Mouse (Mus musculus) myocyte (in vitro differentiated cells): ENCODE measurements around the gene Hecw1. TPM values are rescaled to one million over a fixed set of nuclear protein-coding genes. Genes with fewer than 3 reads are reported as not detected.

Source experiments
- H3K27me3 ChIP-seq: one replicate; pipeline ENCODE4 v1.6.1; 2011; ENCODE audit not compliant: control insufficient read depth, insufficient read depth, insufficient read length
- H3K36me3 ChIP-seq: one replicate; pipeline ENCODE4 v1.6.1; 2011; ENCODE audit not compliant: control insufficient read depth, insufficient read depth
- H3K4me2 ChIP-seq: one replicate; pipeline ENCODE4 v1.6.1; 2011; ENCODE audit warnings: low read depth, control low read depth
- H3K4me3 ChIP-seq: one replicate; pipeline ENCODE4 v1.5.1; 2011; ENCODE audit warnings: mild to moderate bottlenecking, control low read depth, moderate library complexity
- H3K79me2 ChIP-seq: one replicate; pipeline ENCODE4 v1.6.1; 2011; ENCODE audit not compliant: control insufficient read depth, insufficient read depth
- H3ac ChIP-seq: one replicate; pipeline ENCODE4 v1.6.1; 2011; ENCODE audit not compliant: control insufficient read depth, insufficient read length
- CEBPB ChIP-seq: IDR thresholded peaks from 2 replicates; pipeline ENCODE4 v1.6.1; 2011; ENCODE audit warnings: mild to moderate bottlenecking, moderate library complexity; ENCODE audit not compliant: poor library complexity, insufficient read depth, severe bottlenecking
- E2F4 ChIP-seq: IDR thresholded peaks from one replicate; pipeline ENCODE4 v1.6.1; 2011; ENCODE audit warnings: mild to moderate bottlenecking, control low read depth, moderate library complexity; ENCODE audit not compliant: insufficient read depth
- MAX ChIP-seq: IDR thresholded peaks from one replicate; pipeline ENCODE4 v1.6.1; 2011; ENCODE audit warnings: low read depth, mild to moderate bottlenecking, control low read depth
- MYOD1 ChIP-seq, 3 experiments: IDR thresholded peaks; one replicate each; pipeline ENCODE4 v1.6.1; 2011; ENCODE audit warnings: control low read depth in 2 of 3, low read depth in 2 of 3, mild to moderate bottlenecking in 2 of 3, moderate library complexity in 1 of 3; ENCODE audit not compliant: insufficient read length in 2 of 3, control insufficient read depth in 1 of 3
- MYOG ChIP-seq, 3 experiments: IDR thresholded peaks; one replicate each; pipeline ENCODE4 v1.6.1; 2011; ENCODE audit warnings: control low read depth in 2 of 3, low read depth in 2 of 3, mild to moderate bottlenecking in 2 of 3; ENCODE audit not compliant: insufficient read length in 2 of 3, control insufficient read depth in 1 of 3, insufficient read depth in 1 of 3
- POLR2A ChIP-seq: IDR thresholded peaks from one replicate; pipeline ENCODE4 v1.6.1; 2011; ENCODE audit warnings: low read depth, mild to moderate bottlenecking, control low read depth, moderate library complexity; ENCODE audit not compliant: insufficient read length
- POLR2AphosphoS2 ChIP-seq: IDR thresholded peaks from one replicate; pipeline ENCODE4 v1.6.1; 2011; ENCODE audit warnings: low read depth, control low read depth; ENCODE audit not compliant: insufficient read length
- REST ChIP-seq: IDR thresholded peaks from one replicate; pipeline ENCODE4 v1.6.1; 2011; ENCODE audit warnings: mild to moderate bottlenecking, control low read depth, moderate library complexity; ENCODE audit not compliant: insufficient read depth, insufficient read length
- SRF ChIP-seq: IDR thresholded peaks from one replicate; pipeline ENCODE4 v1.6.1; 2011; ENCODE audit warnings: low read depth; ENCODE audit not compliant: control insufficient read depth, insufficient read length
- TCF12 ChIP-seq: IDR thresholded peaks from one replicate; pipeline ENCODE4 v1.6.1; 2011; ENCODE audit warnings: mild to moderate bottlenecking, control low read depth; ENCODE audit not compliant: poor library complexity, insufficient read depth, severe bottlenecking
- TCF3 ChIP-seq: IDR thresholded peaks from one replicate; pipeline ENCODE4 v1.6.1; 2011; ENCODE audit warnings: low read depth, control low read depth; ENCODE audit not compliant: insufficient read length
- USF1 ChIP-seq: IDR thresholded peaks from one replicate; pipeline ENCODE4 v1.6.1; 2011; ENCODE audit warnings: low read depth, mild to moderate bottlenecking, control low read depth, moderate library complexity
- polyA plus RNA-seq: library from polyadenylated mRNA; unstranded; fragments of >200 nt; fragmentation: generic; extraction: Trizol; gene quantifications from one replicate; pipeline ENCODE4 v1.2.1, GENCODE M21; 2012; ENCODE audit warnings: missing spikeins

The Hecw1 gene
- polyA plus RNA-seq, 1 experiment: 0.02 TPM

DNA sequence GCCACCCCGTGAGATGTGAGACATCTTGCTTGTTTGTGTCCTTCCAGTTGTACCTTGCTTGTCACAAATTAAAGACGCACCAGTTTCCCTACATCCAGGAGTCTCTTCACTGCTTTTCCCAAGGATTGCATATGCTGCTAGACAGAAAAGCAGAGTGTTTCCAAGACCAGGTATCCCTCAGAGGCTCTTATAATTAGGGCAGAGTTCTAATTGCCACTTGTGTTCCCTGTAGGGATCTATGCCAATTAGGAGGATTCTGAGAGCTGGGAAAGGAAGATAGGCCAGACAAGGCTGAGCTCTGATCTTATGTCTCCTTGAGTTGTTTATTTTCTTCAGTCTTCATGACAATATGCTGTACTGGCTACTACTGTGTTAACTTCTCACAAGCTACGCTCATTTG, 55.5 kb downstream of the Hecw1 start:
- Histone ChIP-seq H3K4me2 (no peak overlapping the region), H3ac (no peak overlapping the region), H3K79me2 (no peaks in the 10 kb centered on the region), H3K4me3 (no peak overlapping the region), H3K36me3 (no peaks in the 10 kb centered on the region), H3K27me3 (no peaks in the 10 kb centered on the region)
- TF ChIP-seq MYOD1 (IDR thresholded peaks at IDR 0.05; ENCODE audit: control insufficient read depth in 1 of 3, insufficient read length in 2 of 3, low read depth in 2 of 3) (no peak), TCF3 (no peak), CEBPB (no peak), USF1 (no peak), MAX (no peak), TCF12 (no peak)

DNA sequence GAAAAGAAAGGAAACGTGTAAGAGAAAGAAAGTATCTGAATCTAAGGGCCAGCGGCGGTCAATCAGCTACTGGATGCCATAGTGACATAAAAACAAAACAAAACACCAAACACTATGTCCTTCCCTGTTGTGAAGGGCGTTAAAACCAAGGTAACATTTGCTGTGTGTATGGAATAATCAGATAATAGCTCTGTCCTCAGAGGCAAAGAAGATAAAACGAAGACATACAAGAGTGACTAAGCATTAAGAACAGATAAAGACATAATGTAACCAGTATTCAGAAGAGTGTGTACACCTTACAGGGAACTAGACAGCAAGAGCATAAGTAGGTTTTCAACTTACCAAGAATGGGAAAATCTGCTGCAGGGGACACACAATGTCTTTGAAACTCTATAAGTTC, 62.0 kb downstream of the Hecw1 start:
- Histone ChIP-seq H3K36me3 (no peaks in the 10 kb centered on the region), H3K4me2 (no peak overlapping the region), H3K4me3 (no peak overlapping the region), H3ac (no peak overlapping the region), H3K27me3 (no peaks in the 10 kb centered on the region), H3K79me2 (no peaks in the 10 kb centered on the region)
- no peak for TF ChIP-seq SRF
- no peak for TF ChIP-seq CEBPB
- TF ChIP-seq E2F4: no peak
- no peak for TF ChIP-seq MAX
- TF ChIP-seq TCF3: no peak
- TF ChIP-seq POLR2AphosphoS2: no peak
- TF ChIP-seq REST: no peak
- TF ChIP-seq USF1: no peak
- TF ChIP-seq TCF12: no peak
- no peak for TF ChIP-seq POLR2A
- TF ChIP-seq MYOD1 (IDR thresholded peaks at IDR 0.05; ENCODE audit: control insufficient read depth in 1 of 3, insufficient read length in 2 of 3, low read depth in 2 of 3): no peak
- no peak for TF ChIP-seq MYOG (IDR thresholded peaks at IDR 0.05; ENCODE audit: control insufficient read depth in 1 of 3, insufficient read depth in 1 of 3, insufficient read length in 2 of 3, low read depth in 2 of 3)

DNA sequence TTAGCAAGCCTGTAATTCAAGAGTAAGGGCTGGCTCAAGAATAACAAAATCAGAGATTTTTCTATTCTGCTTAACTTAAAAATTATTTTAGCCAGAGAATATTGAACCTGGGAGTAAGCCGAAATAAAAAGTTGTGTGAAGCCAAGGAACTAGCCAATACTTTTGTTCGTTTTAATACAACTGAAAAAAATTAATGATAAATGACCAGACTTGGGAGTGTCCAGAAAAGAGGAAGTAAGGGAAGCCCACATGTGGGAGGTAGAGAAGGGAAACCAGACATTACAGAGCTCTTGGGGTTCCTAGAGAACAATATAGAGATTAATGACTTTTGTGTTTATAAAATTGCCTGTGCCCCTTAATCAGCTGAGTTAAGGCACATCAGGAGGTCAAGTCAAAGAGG, 66.0 kb downstream of the Hecw1 start:
- no peak overlapping the region for H3ac ChIP-seq
- H3K4me2 ChIP-seq: no peak overlapping the region
- TF ChIP-seq MYOG (IDR thresholded peaks at IDR 0.05; ENCODE audit: control insufficient read depth in 1 of 3, insufficient read depth in 1 of 3, insufficient read length in 2 of 3, low read depth in 2 of 3) (no peak), SRF (no peak), CEBPB (no peak), TCF3 (no peak), POLR2A (no peak), USF1 (no peak), E2F4 (no peak), REST (no peak), MAX (no peak)
- no peaks in the 10 kb centered on the region for H3K27me3 ChIP-seq
- no peaks in the 10 kb centered on the region for H3K36me3 ChIP-seq
- no peak overlapping the region for H3K4me3 ChIP-seq
- H3K79me2 ChIP-seq: no peaks in the 10 kb centered on the region

DNA sequence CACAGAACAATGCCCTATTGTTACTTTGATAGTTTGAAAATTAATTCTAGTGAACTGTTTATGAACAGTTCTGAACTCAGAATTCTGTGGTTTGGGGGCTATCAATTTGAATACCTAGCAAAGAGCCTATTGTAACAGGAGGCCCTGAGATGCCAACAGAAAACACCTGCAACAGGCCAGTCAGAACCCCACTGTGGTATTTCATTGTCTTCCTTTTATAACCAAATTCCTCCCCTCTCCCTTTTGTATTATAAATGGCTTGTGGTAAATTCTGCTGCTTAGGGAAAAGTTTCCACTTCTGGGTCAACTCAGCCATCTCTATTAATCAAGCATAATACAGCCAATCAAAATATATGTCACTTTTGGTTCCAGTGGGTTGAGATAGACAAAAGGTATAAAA, 83.5 kb downstream of the Hecw1 start:
- no peak for TF ChIP-seq TCF12
- no peak for TF ChIP-seq MYOD1 (IDR thresholded peaks at IDR 0.05; ENCODE audit: control insufficient read depth in 1 of 3, insufficient read length in 2 of 3, low read depth in 2 of 3)
- TF ChIP-seq USF1: no peak
- TF ChIP-seq TCF3: no peak

DNA sequence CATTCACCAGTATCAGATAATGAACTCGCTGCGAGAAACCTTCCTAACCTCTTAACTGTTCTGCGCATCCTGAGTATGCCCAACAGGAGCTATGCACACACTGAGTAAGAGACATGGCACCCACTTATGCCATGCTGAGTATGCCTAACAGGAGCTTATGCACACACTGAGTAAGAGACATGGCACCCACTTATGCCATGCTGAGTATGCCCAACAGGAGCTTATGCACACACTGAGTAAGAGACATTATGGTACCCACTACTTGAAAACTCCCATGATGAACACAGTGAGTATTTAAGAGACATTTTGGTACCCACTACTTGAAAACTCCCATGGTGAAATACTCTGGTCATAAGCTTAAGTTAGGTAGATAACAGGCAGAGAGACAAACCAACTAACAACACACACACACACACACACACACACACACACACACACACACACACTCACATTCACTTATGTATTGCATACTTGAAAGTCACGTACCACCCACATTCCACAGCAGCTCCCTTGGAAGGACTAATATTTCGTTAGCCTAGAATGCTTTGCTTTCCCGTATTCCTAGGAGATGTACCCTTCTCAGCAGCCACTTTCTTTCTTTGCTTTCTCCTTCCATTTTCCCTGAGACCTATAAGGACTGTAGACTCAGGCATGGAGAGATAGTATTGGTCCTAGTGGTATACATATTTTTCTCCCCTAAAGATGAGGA, 94.0 kb downstream of the Hecw1 start:
- no peak for TF ChIP-seq MYOD1 (IDR thresholded peaks at IDR 0.05; ENCODE audit: control insufficient read depth in 1 of 3, insufficient read length in 2 of 3, low read depth in 2 of 3)
- TF ChIP-seq MAX: no peak
- no peak for TF ChIP-seq MYOG (IDR thresholded peaks at IDR 0.05; ENCODE audit: control insufficient read depth in 1 of 3, insufficient read depth in 1 of 3, insufficient read length in 2 of 3, low read depth in 2 of 3)
- no peak for TF ChIP-seq TCF12
- no peak for TF ChIP-seq USF1
- no peak for TF ChIP-seq SRF
- no peak for TF ChIP-seq REST
- TF ChIP-seq TCF3: no peak
- TF ChIP-seq E2F4: no peak
- TF ChIP-seq CEBPB: no peak
- TF ChIP-seq POLR2A: no peak

More for the DNA sequence above, 83.5 kb downstream of the Hecw1 start:
- Histone ChIP-seq H3K4me2 (no peak overlapping the region), H3K27me3 (no peaks in the 10 kb centered on the region), H3K79me2 (no peaks in the 10 kb centered on the region), H3K4me3 (no peak overlapping the region), H3ac (no peak overlapping the region), H3K36me3 (no peaks in the 10 kb centered on the region)

More for the DNA sequence above, 94.0 kb downstream of the Hecw1 start:
- H3K36me3 ChIP-seq: no peaks in the 10 kb centered on the region
- H3ac ChIP-seq: no peak overlapping the region
- no peak overlapping the region for H3K4me2 ChIP-seq
- H3K27me3 ChIP-seq: no peaks in the 10 kb centered on the region
- H3K4me3 ChIP-seq: no peak overlapping the region
- H3K79me2 ChIP-seq: no peaks in the 10 kb centered on the region
